Mouse (Mus musculus) layer of hippocampus, postnatal 36 days (tissue): ENCODE data around the gene Gm8765. TPM values are rescaled to one million over a fixed set of nuclear protein-coding genes. Genes with fewer than 3 reads are reported as not detected.
"Not testable (repeated sequence)": the region's sequence is repeated elsewhere in the genome, so short reads cannot be mapped to it uniquely, and the experiment has no call there.

Experiments
- DNase-seq, 2 experiments: peaks; one replicate each; pipeline ENCODE4 v3.0.0; 2022
- microRNA-seq, 2 experiments: library from miRNA; unstranded; fragments of <30 nt; microRNA quantifications; one replicate each; pipeline ENCODE4 v1.2.0; 2021
- total RNA-seq, 2 experiments: library from RNA; stranded (reverse); gene quantifications; 2 replicates each; pipeline ENCODE4 v1.2.3; 2021

The Gm8765 gene
- total RNA-seq: not detected

DNA sequence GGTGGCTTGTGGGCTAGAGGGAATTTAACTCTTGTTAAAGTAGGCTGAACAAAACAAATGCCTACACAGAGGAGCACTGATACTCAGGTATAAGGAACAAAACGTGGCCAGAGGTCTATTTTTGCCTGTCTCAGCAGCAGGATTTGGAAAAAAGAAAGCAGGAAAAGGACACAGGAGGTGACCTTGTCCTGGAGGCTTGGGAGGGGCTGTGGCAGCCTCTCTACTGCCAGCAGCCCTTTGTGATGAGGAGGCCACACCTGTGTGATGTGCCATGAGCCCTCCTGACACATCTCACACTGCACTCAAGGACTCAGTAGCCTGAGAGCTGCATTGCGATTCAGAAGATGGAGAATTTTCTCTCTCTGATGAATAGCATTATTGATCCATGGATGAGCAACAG is at the start of gene Gm8765:
Gene Gm8765 (plus strand): TSS at position 301 of the 400 bp plus-strand sequence.
- DNase-seq: not testable (repeated sequence)

DNA sequence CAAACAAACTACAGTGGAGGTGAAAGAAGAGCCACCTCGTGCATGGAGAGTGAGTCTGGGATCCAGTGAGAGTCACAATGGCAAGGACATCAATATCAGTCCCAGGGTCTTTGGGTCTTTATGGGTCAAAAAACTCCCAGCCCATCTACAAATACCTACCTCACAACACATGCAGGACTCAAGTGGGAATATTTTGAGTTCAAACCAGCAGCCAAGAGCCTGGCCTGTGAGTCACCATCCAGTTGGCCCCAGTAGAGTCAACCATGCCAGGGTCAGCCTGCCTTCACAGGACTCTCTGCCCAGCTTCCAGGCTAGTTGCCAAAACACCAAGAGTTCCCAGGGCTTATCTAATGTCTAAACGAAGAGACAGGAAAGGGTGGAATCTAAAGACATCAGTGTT is 49.3 kb upstream of the Gm8765 start:
- DNase-seq: not testable (repeated sequence)

DNA sequence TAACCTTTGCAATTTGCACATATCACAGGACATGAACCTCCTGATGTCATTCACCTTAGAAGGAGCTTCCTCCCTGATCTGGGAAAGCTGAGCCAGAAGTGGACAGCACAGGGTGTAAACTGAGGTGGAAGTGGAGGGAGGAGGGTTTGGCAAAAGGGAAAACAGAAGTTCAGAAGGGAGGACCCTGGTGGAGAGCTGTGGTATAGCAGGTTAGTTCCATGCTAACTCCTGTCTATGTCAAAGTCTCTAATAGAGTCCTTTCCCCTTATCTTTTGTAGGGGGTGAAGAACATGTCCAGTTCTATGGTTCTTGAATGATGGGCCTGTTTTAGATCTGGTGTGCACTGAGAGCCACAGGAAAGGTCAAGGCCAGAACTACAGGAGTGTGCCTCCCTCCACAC is 52.2 kb downstream of the Gm8765 start:
- DNase-seq: not testable (repeated sequence)

DNA sequence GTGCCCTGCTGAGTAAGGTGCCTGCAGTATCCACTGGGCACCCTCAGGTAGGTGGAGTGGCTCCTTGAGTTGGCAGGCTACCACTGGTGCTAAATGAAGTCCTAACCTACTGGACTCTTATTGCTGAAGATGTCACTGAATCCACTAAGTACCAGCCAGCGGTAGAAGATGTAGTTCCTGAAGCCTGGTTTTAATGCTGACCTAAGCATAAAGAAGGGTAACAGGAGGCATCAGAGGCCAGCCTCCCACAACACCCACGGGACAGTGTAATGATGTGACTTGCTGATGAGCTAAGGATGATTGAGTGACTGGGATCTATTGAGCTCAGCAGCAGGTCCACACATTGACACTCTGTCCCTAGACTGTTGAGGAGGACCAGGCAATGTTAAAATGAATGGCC is 53.6 kb downstream of the Gm8765 start:
- no peak for DNase-seq

DNA sequence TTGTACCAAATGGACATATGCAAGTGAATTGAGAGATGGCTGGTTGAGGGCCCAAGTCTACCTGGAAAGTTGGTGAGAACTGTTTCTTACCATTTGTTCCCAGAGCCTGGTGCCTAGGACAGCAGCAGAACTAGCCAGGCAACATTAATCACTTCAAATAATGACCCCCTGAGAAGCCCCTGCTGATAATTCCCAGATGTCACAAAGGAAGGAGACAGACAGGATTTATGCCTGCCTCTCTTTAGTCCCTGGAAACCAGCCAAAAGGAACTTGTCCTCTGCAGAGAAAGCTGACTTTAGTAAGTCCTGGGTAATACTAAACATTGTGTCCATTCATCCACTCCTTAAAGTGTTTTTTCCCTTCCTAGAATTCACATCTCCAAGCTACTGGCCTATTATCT is 54.8 kb downstream of the Gm8765 start:
- not testable (repeated sequence) for DNase-seq

Small RNAs within 50 kb of the gene (microRNA-seq; reads per million reads assigned to microRNA genes)
- 0 reads per million in 2 experiments for gene Gm23952

Other genes starting within 250 kb of the Gm8765 start
- not detected for gene Nutm2, start 231.0 kb upstream of the Gm8765 start, total RNA-seq
- not detected for gene Gm904, start 55.1 kb upstream of the Gm8765 start, total RNA-seq